Mouse (Mus musculus) stomach, embryonic 14.5 days (tissue): ENCODE results near the gene Arl5c. TPM values are rescaled to one million over a fixed set of nuclear protein-coding genes. Genes with fewer than 3 reads are reported as not detected.

Experiments used
- ATAC-seq: fragments of 200-750 bp; cut with Nextera tagmentation; 2 replicates; pipeline ENCODE4 v1.8.0; 2017; ENCODE audit warnings: low read depth, moderate TSS enrichment; ENCODE audit not compliant: insufficient number of reproducible peaks, insufficient read depth, low FRiP score
- H3K27ac ChIP-seq: fragments of 300-500 bp; sonication (generic); 2 replicates; pipeline ENCODE4 v1.5.1; 2014; ENCODE audit warnings: mild to moderate bottlenecking, low read length, moderate library complexity, mixed read lengths
- H3K27me3 ChIP-seq: fragments of 300-500 bp; sonication (generic); 2 replicates; pipeline ENCODE4 v1.6.1; 2014; ENCODE audit warnings: low read length, control low read depth, mixed read lengths; ENCODE audit not compliant: control insufficient read depth, insufficient read depth
- H3K36me3 ChIP-seq: fragments of 300-500 bp; sonication (generic); 2 replicates; pipeline ENCODE4 v1.6.1; 2014; ENCODE audit warnings: mild to moderate bottlenecking, control low read depth, low read length, moderate library complexity, mixed read lengths; ENCODE audit not compliant: control insufficient read depth, insufficient read depth
- H3K4me1 ChIP-seq: fragments of 300-500 bp; sonication (generic); 2 replicates; pipeline ENCODE4 v1.6.1; 2014; ENCODE audit warnings: low read length, control low read depth, mixed read lengths; ENCODE audit not compliant: control insufficient read depth, insufficient read depth
- H3K4me2 ChIP-seq: fragments of 300-500 bp; sonication (generic); replicated peaks from 2 replicates; pipeline ENCODE4 v1.6.1; 2014; ENCODE audit warnings: low read depth, low read length, control low read depth
- H3K4me3 ChIP-seq: fragments of 300-500 bp; sonication (generic); 2 replicates; pipeline ENCODE4 v1.5.1; 2014; ENCODE audit warnings: low read depth, low read length, control low read depth
- H3K9ac ChIP-seq: fragments of 300-500 bp; sonication (generic); replicated peaks from 2 replicates; pipeline ENCODE4 v1.6.1; 2014; ENCODE audit warnings: low read depth, mild to moderate bottlenecking, control low read depth, low read length, moderate library complexity, mixed read lengths
- H3K9me3 ChIP-seq: fragments of 300-500 bp; sonication (generic); 2 replicates; pipeline ENCODE4 v1.6.1; 2016; ENCODE audit warnings: low read depth, low read length, control low read depth; ENCODE audit not compliant: control insufficient read depth
- WGBS: fragments of 180-500 bp; shearing (Covaris S2); extraction: QIAGEN DNeasy Blood & Tissue Kit; methylation state at CpG from one replicate; pipeline ENCODE4 v1.1.7; 2014; 5-methylcytosine and 5-hydroxymethylcytosine counted together
- polyA plus RNA-seq: library from polyadenylated mRNA; unstranded; fragments of >200 nt; fragmentation: Nextera tagmentation; extraction: Ambion mirVana; gene quantifications from 2 replicates; pipeline ENCODE4 v1.2.1, GENCODE M21; 2014

Arl5c gene
- polyA plus RNA-seq = 7.8 and 11.6 TPM in 2 replicates

DNA sequence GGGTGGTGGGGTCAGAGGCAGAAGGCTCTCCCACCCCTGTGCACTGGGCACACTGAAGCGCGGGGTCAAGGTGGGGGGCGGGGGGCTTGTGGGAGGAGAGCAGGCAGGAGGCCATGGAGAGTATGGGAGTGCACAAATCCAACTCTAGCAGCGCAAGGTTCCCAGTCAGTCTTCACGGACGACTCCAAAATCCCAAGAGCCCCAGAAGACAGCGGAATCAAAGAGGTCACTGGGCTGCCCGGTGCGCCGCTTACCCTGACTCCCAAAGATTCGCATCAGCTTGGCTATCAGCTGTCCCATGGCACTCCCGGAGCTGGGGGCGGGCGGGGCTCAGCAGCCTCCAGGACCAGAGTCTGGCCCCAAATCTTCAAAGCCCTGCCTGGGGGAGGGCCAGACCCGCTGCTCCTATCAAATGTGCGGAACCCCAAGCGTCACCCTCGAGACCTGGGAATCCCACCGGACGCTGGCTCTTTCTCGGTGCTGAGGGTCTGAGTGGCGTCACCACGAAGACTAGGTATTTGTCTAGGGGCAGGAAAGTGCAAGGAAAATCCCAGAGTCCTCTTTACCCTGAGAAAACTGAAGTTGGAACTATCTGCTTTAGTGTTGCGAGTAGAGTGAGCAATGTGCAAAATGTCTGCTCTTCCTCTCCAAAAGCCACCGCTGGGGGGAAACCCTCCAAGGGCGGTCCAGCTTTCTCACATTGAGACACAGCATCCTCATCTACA lies at the start of gene Arl5c:
Arl5c (minus strand) TSS at position 618 of the 725 bp plus-strand sequence.
- H3K36me3 ChIP-seq = no peaks in the 10 kb centered on the region
- H3K4me1 ChIP-seq = peaks cover 12% of the 10 kb centered on the region
- H3K4me3 ChIP-seq = peak within 1 kb of the TSS; percentile 39
- H3K27me3 ChIP-seq = no peaks in the 10 kb centered on the region
- H3K4me2 ChIP-seq = peak within 1 kb of the TSS; percentile 92
- peak; percentile 31; the same call in 1 of the 2 replicates for ATAC-seq
- 2% methylated on average over 26 of the region's 26 CpGs for WGBS
- H3K9ac ChIP-seq = peak within 1 kb of the TSS; percentile 4
- no peak within 1 kb of the TSS for H3K27ac ChIP-seq
- H3K9me3 ChIP-seq = no peaks in the 10 kb centered on the region

DNA sequence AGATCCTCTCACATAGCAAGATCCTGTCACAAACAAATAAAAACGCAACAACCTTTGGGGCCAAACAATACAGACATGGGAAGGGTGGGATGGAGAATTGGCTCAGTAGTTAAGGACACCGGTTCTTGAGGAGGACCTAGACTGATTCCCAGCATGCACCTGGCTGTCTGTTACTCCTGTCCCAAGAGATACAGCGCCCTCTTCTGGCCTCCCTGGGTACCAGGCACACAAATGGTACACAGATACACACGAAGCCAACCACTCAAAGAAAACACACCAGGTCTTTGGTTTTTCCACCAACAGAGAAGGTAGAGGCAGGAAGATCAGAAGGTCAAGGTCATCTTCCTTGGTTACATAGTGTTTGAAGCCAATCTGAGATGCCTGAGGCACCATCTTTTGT lies 49.6 kb upstream of the Arl5c start:
- Histone ChIP-seq H3K36me3 (no peaks in the 10 kb centered on the region), H3K9me3 (no peaks in the 10 kb centered on the region), H3K9ac (no peak overlapping the region), H3K4me1 (no peaks in the 10 kb centered on the region), H3K27ac (no peak overlapping the region), H3K27me3 (peaks cover 1% of the 10 kb centered on the region), H3K4me3 (no peak overlapping the region), H3K4me2 (no peak overlapping the region)
- 65% methylated on average over 4 of the region's 4 CpGs for WGBS
- ATAC-seq = no peak

DNA sequence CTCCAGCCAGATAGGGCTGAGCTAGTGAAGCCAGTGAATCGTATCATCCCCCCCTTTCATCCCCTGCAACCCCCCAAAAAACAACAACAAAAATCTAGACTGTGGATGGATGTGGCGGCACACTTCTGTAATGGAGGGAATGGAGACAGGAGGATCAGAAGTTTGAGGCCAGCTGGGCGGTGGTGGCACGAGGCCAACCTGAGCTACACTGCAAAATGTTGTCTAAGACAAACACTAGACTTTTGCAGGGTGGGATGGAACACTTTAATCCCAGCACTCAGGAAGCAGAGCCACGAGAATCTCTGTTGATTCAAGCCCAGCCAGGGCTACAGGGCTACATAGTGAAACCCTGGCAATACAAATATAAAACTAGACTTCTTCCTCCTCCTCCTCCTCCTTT lies 48.1 kb upstream of the Arl5c start:
- Histone ChIP-seq H3K9ac (no peak overlapping the region), H3K4me1 (no peaks in the 10 kb centered on the region), H3K27ac (no peak overlapping the region), H3K27me3 (no peaks in the 10 kb centered on the region), H3K9me3 (no peaks in the 10 kb centered on the region), H3K36me3 (no peaks in the 10 kb centered on the region), H3K4me2 (no peak overlapping the region), H3K4me3 (no peak overlapping the region)
- 61% methylated on average over 5 of the region's 5 CpGs for WGBS
- no peak for ATAC-seq

DNA sequence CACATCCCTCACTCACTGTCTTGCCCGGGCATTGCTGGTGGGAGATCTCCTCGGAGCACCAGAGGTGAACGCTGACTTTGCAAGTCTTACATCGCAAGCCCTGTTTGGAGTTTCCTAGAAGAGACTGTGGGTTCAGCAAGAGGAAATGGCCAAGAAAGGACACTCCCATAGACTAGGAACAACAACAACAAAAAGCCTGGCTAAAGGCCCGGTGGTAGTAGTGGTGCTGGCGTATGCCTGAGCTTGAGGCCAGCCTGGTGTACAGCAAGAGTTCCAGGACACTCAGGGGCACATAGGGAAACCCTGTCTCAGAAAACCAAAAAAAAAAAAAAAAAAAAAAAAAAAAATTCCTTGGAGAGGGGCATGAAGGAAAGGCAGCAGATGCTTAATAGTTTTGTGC lies 46.8 kb upstream of the Arl5c start:
- no peak for ATAC-seq
- Histone ChIP-seq H3K27ac (no peak overlapping the region), H3K4me1 (no peaks in the 10 kb centered on the region), H3K9me3 (no peaks in the 10 kb centered on the region), H3K4me2 (no peak overlapping the region), H3K27me3 (no peaks in the 10 kb centered on the region), H3K36me3 (no peaks in the 10 kb centered on the region), H3K4me3 (no peak overlapping the region), H3K9ac (no peak overlapping the region)
- 74% methylated on average over 6 of the region's 6 CpGs for WGBS

DNA sequence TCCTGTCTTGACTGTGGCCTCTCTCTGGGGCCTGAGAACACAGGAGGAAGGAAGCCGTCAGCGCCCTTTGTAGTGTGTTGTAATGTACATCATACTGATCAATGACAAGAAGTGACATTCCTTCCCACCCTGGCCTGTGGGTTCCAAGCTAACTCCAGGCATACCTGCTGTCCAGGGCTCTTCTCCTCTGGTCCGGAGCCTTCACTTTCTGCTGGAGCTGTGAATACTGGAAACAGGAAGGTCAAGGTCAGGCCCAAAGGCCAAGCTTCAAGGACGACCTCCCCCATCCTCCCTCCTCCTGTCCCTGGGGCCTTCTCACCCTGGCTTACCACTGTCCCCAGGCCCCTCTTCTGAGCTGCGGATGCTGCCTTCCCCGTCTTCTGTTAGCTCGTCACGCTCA lies 45.0 kb upstream of the Arl5c start:
- no peak overlapping the region for H3K4me3 ChIP-seq
- H3K36me3 ChIP-seq = no peaks in the 10 kb centered on the region
- no peak overlapping the region for H3K27ac ChIP-seq
- H3K4me2 ChIP-seq = no peak overlapping the region
- no peak for ATAC-seq
- no peaks in the 10 kb centered on the region for H3K4me1 ChIP-seq
- no peaks in the 10 kb centered on the region for H3K27me3 ChIP-seq
- 77% methylated on average over 8 of the region's 8 CpGs for WGBS
- no peaks in the 10 kb centered on the region for H3K9me3 ChIP-seq
- H3K9ac ChIP-seq = no peak overlapping the region

DNA sequence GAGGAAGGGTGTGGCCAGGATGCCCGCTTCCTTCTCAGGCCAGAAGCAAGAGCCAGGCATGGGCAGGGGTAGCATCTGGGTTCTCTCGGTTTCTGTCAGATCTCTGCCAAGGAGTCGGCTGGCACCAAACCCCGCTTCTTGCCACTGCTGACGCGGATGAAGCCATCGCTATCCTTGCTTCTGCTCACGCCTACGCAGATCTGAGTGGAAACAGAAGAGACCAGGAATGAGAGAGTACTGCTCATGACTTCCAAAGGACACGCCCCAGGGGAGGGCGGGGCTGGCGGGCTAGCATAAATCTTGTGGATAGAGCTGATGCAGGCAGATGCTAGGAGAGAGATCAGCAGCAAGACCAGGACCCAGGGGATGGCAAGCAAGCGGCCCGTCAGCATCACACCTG lies 41.9 kb upstream of the Arl5c start:
- H3K36me3 ChIP-seq = no peaks in the 10 kb centered on the region
- peaks cover 9% of the 10 kb centered on the region; the same call in 1 of the 2 replicates for H3K4me1 ChIP-seq
- H3K4me2 ChIP-seq = no peak overlapping the region
- H3K27me3 ChIP-seq = no peaks in the 10 kb centered on the region
- no peaks in the 10 kb centered on the region for H3K9me3 ChIP-seq
- WGBS = 57% methylated on average over 14 of the region's 14 CpGs
- ATAC-seq = no peak
- H3K4me3 ChIP-seq = no peak overlapping the region
- no peak overlapping the region for H3K27ac ChIP-seq
- H3K9ac ChIP-seq = no peak overlapping the region

DNA sequence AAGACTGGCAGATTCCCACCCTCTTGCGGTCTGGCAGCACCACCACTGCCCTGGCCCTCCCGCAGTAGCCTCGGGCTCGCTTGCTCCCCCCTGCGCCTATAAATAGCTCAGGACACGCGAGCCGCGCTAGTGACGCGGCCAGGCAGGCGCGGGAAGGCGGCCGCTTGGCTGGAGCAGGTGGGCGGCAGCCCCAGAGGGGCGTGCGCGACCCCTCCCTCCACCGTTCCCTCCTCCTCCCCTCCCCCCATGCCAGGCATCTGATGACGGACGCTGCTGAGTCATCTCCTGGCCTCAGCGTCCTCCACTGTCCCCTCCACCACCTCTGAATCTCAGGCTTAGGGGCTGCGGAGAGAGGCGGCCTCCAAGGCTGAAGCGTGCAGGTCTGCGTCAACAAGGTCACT lies 40.0 kb upstream of the Arl5c start:
- Histone ChIP-seq H3K9ac (no peak overlapping the region), H3K9me3 (no peaks in the 10 kb centered on the region), H3K4me2 (peak overlapping the region; percentile 35), H3K27me3 (no peaks in the 10 kb centered on the region), H3K27ac (no peak overlapping the region), H3K36me3 (peaks cover 3% of the 10 kb centered on the region; the same call in 1 of the 2 replicates), H3K4me3 (peak overlapping the region; percentile 3), H3K4me1 (peaks cover 9% of the 10 kb centered on the region; the same call in 1 of the 2 replicates)
- under 1% methylated on average over 27 of the region's 27 CpGs for WGBS
- ATAC-seq = peak; percentile 66; the same call in 1 of the 2 replicates

DNA sequence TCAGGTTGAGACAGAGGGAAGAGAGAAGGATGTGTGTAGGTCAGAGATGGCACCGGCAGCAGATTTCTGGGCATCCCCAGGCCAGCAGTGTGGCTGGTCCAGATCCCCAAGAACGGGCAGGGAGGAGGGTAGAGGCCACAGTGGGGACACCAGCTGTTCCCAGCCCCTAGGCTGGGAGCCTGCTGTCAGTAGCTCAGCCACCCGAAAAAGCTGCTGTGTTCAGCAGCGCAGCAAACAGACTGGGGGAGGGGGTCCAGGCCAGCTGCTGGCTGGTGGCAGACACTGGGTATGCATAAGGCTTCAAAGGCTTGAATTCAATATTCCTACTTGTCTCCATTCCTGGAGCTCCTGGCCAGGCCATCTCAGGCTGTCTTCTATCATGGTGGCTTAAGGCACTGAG lies 38.9 kb upstream of the Arl5c start:
- Histone ChIP-seq H3K4me1 (peaks cover 9% of the 10 kb centered on the region; the same call in 1 of the 2 replicates), H3K27ac (no peak overlapping the region), H3K27me3 (no peaks in the 10 kb centered on the region), H3K4me2 (no peak overlapping the region), H3K4me3 (no peak overlapping the region), H3K9ac (no peak overlapping the region), H3K36me3 (peaks cover 15% of the 10 kb centered on the region; the same call in 1 of the 2 replicates), H3K9me3 (no peaks in the 10 kb centered on the region)
- 34% methylated on average over 4 of the region's 4 CpGs for WGBS
- ATAC-seq = no peak

DNA sequence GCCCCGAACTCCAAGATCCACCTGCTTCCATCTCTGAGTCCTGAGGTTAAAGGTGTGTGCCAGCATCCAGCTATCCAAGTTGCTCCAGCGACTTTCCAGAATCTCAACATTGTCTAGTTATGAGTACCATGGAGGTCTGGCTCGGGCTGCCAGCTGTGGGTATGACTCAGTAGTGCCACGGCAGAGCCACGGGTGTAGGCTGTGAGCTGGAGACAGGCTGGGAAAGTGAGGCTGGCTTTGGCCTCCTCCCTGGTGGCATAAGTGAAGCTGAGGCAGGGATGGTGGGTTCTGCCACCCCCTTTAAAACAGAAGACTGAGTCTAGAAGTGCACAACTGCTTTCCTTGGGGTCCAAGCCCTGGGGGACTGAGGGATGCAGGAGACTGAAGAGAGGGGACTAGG lies 38.1 kb upstream of the Arl5c start:
- Histone ChIP-seq H3K36me3 (peaks cover 22% of the 10 kb centered on the region), H3K27ac (no peak overlapping the region), H3K9ac (no peak overlapping the region), H3K9me3 (no peaks in the 10 kb centered on the region), H3K4me3 (no peak overlapping the region), H3K27me3 (no peaks in the 10 kb centered on the region), H3K4me1 (peaks cover 9% of the 10 kb centered on the region; the same call in 1 of the 2 replicates), H3K4me2 (no peak overlapping the region)
- ATAC-seq = no peak
- 78% methylated on average over 5 of the region's 5 CpGs for WGBS
